Mouse (Mus musculus): ENCODE data around the gene Drd3.

Drd3 gene

DNA sequence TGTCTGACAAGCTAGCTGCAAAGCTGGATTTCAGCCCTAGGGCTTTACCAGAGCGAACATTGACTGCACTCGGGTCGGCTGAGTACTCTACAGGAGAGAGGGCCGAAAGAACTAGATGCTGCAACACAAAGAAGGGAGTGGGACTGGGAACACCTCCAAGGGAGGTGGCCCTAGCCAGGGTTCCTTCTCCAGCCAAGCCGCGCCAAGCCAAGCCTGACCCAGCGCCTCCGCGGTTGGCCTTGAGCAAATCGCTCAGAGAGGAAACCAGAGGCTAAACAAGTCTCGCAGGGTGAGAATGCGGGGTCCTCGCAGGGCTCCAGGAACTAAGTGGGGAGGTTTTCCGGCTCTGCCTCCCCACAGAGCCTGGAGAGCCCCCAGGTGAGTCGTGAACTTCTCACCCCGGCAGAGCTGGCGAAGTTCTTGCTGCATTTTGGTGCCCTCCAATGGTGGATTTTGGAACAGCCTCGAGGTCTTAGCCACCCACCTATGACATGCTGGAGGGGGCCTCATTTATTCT, 48.0 kb downstream of the Drd3 start:
- peak; percentile 63 for DNase-seq (ENCODE audit: low read depth)

DNA sequence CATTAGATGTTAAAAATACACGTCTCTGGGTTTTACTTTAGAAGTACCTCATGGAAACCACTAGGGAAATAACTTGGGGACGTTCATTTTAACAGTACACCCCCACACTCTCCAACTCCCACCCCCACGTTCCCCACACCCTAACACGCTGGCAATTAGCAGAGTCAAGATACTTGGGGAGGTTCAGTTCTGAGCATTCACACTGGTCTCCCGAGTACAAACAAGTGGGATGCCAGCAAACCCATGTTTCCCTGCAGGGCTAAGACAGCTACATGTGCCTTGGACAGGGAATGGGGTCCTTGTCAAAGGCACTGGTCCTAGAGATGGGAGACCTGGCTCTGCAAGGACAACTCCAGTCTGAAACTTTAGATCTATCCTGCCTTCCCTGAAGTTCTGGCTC, 48.6 kb downstream of the Drd3 start:
- DNase-seq (ENCODE audit: low read depth): no peak

DNA sequence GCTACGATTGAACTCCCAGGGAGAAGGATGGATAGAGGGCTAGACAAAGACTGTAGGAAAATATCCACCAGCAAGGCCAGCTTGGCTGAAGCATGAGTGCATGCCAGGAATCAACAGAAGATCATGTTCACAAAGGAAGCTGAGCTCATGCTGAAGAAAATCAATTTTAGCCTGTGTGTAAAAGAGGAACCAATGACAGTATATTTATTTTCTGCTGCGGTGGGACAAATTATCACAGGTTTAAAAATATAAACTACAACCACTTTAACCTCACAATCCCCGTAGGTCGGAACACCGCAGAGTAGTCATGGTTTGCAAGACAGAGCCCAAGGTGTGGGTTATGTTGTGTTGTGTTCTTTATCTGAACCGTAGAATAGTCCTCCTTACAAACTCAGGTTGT, 50.5 kb downstream of the Drd3 start:
- no peak for DNase-seq (ENCODE audit: low read depth)

DNA sequence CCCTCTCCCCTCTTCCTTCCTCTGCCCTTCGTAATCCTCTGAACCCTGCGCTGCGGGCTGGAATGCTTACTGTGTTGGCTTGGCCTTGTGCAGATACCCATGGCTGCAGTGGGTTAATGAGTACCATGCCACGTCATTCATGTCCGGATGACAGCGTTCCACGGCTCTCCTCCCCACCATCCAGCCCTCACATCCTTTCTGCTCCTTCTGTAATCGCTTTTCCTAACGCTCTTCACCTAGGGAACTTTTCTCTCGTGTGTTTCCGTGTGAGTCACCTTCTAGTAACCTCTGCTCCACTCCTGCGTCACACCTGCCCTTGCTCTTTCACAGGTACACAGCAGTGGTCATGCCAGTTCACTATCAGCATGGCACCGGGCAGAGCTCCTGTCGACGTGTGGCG, 53.2 kb downstream of the Drd3 start:
- no peak for DNase-seq (ENCODE audit: low read depth)

DNA sequence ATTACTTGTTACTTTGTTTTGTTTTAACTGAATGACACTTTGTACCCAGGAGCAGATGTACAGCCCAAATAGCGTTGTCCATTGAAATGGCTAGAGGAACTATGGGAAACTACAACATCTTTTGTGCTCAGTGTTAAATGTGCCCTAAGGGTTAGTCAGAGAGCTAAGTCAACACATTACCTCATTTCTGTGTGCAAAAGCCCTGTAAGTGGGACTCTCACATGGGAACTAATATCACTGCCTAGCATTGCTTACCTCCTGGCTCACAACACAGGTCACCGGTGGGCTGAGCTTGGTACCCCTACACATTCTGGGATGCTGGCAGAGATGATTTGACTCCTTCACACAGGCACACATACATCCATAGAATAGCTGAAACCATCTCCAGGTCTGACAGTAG, 55.6 kb downstream of the Drd3 start:
- DNase-seq (ENCODE audit: low read depth): no peak

DNA sequence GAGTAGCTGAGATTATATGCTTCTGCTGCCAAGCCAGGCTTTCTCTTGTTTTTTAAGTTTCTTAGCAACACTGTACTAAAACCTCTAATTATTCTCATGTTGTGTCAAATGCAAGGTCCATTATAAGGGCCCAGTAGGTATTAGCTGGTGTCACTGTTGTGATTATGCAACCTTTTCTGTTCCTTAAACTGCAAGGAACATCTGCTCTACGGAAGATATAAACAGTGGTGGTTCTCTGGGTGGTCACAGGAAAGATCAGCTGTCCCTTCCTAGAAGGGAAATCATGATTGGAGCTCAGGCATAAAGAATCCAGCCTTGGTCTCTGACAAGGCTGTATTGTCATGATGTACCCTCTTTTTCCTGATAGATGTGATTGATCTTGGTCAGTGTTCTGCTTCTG, 57.6 kb downstream of the Drd3 start:
- no peak for DNase-seq (ENCODE audit: low read depth)

DNA sequence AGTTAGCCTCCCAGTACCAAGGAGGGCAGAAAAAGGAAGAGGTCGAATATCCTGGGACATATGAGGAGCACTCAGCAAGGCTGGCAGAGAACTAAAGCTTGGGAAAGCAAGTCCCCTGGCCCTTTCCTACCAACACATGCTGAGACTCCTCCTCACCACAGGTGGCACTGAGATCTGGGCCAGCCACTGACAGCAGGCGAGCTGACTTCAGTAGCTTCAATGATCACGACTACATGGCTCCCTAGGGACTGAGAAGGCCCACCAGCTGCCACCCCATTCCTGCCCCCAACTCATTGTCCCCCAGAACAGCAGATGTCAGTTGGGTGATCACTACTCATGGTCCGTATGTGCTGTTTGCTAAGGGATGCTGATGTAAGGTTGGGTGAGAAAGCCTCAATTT, 60.8 kb downstream of the Drd3 start:
- DNase-seq (ENCODE audit: low read depth): no peak

DNA sequence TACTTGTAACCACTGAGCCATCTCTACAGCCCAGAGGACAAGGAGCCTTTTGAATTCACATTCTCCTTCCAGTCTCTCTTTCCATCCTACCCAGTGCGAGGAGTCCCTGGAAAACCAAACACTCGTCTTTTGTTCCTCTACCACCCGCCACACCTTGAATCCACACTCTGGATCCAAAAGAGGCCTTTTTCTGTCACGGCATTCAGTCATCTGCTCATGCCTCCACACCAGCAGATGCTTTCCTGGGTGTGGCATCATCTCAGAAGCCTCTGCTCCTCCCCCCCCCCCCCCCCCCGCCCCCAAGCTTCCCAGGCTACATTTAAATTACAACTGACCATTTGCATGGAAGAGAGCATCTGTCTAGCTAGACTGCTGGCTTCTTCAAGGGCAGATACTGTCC, 62.5 kb downstream of the Drd3 start:
- no peak for DNase-seq (ENCODE audit: low read depth)

DNA sequence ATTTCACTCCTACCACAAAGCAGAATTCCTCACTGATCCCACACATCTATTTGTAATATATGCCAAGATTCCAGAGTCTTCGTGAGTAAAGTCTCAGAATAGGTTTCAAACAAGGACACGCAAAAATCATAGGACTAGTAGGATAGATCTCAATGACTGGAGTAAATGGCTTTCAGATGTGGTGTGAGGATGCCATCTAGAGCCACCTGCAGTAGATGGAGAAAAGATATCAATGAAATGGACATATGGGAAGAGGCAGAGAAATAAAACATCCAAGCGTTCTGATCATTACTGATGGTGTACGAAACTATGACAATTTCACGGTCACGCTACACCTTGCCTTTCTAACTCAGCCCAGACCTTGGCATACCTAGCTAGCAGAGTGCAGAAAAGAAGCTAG, 64.6 kb downstream of the Drd3 start:
- DNase-seq (ENCODE audit: low read depth): no peak

DNA sequence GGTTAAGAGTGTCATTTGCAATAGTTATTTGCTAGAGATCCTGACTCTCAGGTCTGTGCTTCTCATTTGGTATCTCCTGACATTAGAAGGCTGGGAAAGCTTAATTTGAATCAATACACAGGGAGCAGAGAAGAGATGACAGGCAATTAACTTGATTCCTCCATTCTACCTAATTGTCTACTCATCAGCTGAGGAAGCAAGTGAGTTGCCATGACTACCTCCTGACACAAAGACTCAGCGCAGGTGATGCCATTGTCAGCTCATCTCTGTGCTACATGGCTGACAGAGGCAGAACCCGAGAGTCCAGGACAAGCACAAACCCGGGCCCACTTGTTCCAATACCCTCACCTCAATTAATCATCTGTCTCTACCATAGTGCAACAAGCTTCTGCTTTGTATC, 73.7 kb downstream of the Drd3 start:
- DNase-seq (ENCODE audit: low read depth): no peak

DNA sequence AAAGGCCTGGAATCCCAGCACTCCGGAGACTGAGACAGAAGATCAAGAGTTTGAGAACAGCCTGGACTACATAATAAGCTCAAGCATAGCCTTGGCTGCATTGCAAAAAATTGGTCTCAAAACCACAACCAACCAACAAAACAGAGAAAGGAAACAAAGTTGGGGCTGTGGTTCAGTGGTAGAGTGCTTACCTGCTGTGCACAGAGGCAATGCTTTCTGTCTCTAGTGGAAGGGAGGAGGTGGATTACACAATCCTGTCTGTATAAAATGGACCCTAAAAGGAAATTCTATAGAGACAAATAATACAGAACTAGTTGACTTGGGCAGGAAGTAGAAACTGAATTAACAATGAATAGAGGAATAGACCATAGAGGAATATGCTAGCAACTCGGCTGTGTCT, 78.1 kb downstream of the Drd3 start:
- DNase-seq (ENCODE audit: low read depth): no peak

DNA sequence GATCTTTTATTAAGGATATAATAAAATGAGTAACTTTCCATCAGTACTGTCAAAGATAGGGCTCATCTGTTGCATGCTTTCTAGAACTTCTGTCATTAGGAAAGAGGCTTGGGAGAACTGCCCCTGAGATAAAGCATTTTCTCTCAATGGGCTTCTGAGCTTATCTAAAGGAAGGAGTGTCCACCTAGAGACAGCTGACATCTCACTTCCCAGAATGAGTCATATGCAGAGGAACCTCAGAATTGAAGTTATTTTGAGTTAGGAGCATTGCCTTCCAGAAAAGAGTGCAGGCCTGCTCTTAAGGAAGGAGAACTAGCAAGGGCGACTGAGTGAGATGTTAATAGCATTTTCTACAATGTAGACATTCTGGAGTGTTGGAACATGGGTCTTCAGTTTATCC, 87.4 kb downstream of the Drd3 start:
- no peak for DNase-seq (ENCODE audit: low read depth)

DNA sequence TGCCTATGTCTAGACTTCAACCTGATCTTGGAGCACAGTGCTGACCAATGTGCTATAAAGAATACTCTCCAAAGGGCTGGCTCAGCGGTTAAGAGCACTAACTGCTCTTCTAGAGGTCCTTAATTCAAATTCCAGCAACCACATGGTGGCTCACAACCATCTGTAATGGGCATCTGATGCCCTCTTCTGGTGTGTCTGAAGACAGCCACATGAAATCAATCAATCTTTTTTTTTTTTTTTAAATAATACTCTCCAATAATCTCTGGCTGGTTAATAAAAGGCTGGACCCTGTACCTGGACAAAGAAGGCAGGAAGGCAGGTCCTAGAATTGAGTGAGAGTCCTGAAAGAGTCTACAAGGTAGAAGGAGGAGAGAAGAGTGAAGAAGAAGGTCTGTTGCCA, 96.0 kb downstream of the Drd3 start:
- no peak for DNase-seq (ENCODE audit: low read depth)

DNA sequence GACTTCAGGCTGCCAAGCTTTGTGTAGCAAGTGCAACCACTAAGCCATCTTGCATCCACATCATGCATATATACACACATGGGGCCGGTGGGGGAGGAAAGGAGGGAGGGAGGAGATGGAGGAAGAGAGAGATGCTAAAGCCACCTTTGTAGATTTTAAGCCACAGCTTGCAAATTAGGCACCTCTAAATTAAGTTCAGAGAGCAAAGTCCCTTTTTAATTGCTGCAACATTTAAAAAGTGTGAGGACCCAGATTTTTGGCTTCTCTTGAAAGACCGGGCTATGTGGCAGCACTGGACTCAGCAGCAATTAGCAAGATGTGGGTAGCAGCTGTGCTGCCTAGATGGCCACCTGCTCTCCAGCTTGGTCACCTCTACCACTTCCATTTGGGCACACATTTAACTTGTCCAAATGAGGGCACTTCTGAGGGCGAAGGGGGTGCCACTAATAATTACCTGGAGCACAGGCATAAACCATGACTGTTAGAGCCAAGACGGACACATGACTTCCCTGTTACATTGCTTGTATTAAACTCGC, 105.2 kb downstream of the Drd3 start:
- DNase-seq (ENCODE audit: low read depth): no peak

DNA sequence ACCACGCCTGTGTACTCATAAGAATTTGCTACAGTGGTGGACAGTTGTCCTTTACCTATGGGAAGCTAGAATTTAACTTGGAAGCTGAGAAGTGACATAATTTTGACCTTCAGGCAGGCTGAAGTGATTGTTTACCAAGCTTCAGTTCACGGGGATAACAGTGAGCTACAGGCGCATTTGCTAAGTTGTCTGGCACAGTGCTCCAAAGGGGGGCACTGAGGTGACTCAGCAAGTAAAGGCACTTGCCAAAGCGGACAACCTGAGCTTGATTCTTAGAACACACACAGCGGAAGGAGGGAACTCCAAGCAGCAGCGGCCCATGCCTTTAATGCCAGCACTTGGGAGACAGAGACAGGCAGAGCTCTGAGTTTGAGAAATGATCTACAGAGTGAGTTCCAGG, 106.8 kb downstream of the Drd3 start:
- DNase-seq (ENCODE audit: low read depth): no peak

DNA sequence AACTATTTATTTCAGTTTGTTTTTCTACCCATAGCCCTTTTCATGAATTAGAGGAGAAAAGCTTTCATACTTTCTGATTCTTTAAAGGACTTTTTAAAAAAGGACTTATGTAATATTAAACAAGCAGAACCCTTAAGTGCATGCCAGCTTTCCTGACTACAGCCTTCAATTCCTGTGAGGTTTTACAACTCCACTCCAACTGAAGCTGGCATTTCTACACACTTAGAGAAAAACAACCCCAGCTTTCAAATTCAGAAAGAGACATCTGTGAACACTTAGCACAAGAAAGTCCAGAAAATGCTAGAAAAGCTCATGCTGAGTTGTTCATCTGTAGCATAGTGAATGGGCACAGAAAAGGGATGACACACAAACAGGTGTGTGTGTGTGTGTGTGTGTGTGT, 116.0 kb downstream of the Drd3 start:
- peak; percentile 49 for DNase-seq (ENCODE audit: low read depth)

DNA sequence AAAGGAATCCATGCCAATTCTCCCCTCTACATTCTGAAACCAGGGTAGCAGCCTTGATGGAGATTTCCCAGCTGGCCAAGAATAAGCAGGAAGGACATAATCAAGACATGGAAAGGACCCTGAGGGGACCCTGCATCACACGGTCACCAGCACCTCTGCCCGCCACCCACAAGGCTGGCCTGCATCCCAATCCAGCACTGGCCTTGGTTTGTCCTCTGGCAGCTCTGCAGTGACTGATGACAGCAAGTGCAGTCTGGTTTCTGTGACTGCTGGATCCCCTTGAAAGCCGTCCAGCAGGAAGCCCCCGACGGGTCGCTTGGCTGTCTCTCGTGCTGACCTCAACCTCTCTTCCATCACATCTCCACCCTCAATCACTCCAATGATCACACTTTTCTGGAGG, 117.6 kb downstream of the Drd3 start:
- no peak for DNase-seq (ENCODE audit: low read depth)
